ENCODE assay signal across 24 mouse cellular contexts in genomic region chr8:10139536-10139935, GRCm38 (mm10). TPM values are rescaled to one million over a fixed set of nuclear protein-coding genes. Genes with fewer than 3 reads are reported as not detected.
DNase-seq lines count a peak whose midpoint lies in the region; ATAC-seq and TF ChIP-seq lines count a peak whose summit lies in the region.
"Had no signal": no experiment of that assay in that cellular context is flagged by ENCODE, and none has a peak within 500 bp of the region (broad histone marks: within the 10 kb centered on the region; RNA-seq: fewer than 3 reads in every experiment).

No protein-coding gene starts in this region.

- H3K36me3 ChIP-seq in thymus, adult 2 months (ENCODE audit: control insufficient read depth, insufficient read depth, low read length): no peaks in the 10 kb centered on the region
- no peaks in the 10 kb centered on the region for H3K36me3 ChIP-seq in stomach, postnatal 0 days (ENCODE audit: control insufficient read depth, insufficient read depth, low read length)
- H3K36me3 ChIP-seq: forebrain, embryonic 12.5 days; heart, embryonic 13.5 days; intestine, embryonic 15.5 days; midbrain, embryonic 13.5 days; neural tube, embryonic 12.5 days; stomach, embryonic 15.5 days had no signal

- no peak overlapping the region for H3K27ac ChIP-seq in thymus, adult 2 months (ENCODE audit: control insufficient read depth, insufficient read depth, low read length)
- no peak overlapping the region for H3K27ac ChIP-seq in stomach, postnatal 0 days (replicated peaks)
- H3K27ac ChIP-seq: forebrain, embryonic 12.5 days; heart, embryonic 13.5 days; hindbrain, embryonic 14.5 days; intestine, embryonic 15.5 days; midbrain, embryonic 13.5 days; neural tube, embryonic 12.5 days; stomach, embryonic 15.5 days had no signal

- H3K4me2 ChIP-seq in stomach, postnatal 0 days (replicated peaks; ENCODE audit: low read depth): no peak overlapping the region
- H3K4me2 ChIP-seq: forebrain, embryonic 12.5 days; heart, embryonic 13.5 days; hindbrain, embryonic 14.5 days; intestine, embryonic 15.5 days; liver, embryonic 11.5 days; lung, embryonic 14.5 days; midbrain, embryonic 13.5 days; neural tube, embryonic 12.5 days; stomach, embryonic 15.5 days had no signal

- H3K9me3 ChIP-seq in stomach, postnatal 0 days (ENCODE audit: control insufficient read depth, low read length): no peaks in the 10 kb centered on the region
- H3K9me3 ChIP-seq: forebrain, embryonic 12.5 days; intestine, embryonic 15.5 days; neural tube, embryonic 12.5 days; stomach, embryonic 15.5 days had no signal

- WGBS in thymus, adult 2 months: 32% methylated on average over 8 of the region's 8 CpGs
- 48% methylated on average over 8 of the region's 8 CpGs for WGBS in stomach, postnatal 0 days

- no peaks in the 10 kb centered on the region for H3K27me3 ChIP-seq in thymus, adult 2 months (ENCODE audit: control insufficient read depth, insufficient read depth, low read length)
- H3K27me3 ChIP-seq in stomach, postnatal 0 days (ENCODE audit: control insufficient read depth, insufficient read depth, low read length): no peaks in the 10 kb centered on the region
- H3K27me3 ChIP-seq: forebrain, embryonic 12.5 days; intestine, embryonic 15.5 days; neural tube, embryonic 12.5 days; stomach, embryonic 15.5 days had no signal

- TF ChIP-seq EP300 in stomach, postnatal 0 days (optimal IDR thresholded peaks at IDR 0.05): no peak

- peak; percentile 13 for DNase-seq in thymus, postnatal 14 days
- DNase-seq in thymus, adult 2 months: no peak
- peak; percentile 40 for DNase-seq in embryo, embryonic 10 days (ENCODE audit: low spot score)
- DNase-seq in stomach, postnatal 0 days (ENCODE audit: low spot score): peak; percentile 31
- DNase-seq in spleen, postnatal 14 days (ENCODE audit: low spot score in 2 of 2): no peak
- no peak for DNase-seq in urinary bladder, adult 18-20 months (ENCODE audit: low spot score in 2 of 2)
- DNase-seq: adrenal gland, postnatal 25 days; cerebellum, adult 11 months; cerebellum, postnatal 10 days; gastrocnemius, postnatal 36 days; lung, embryonic 14.5 days; lung, postnatal 4 days; right cerebral cortex, postnatal 14 days; spleen, adult 18-20 months had no signal

- H3K9ac ChIP-seq in stomach, postnatal 0 days (ENCODE audit: low read length): no peak overlapping the region
- H3K9ac ChIP-seq: forebrain, embryonic 12.5 days; heart, embryonic 13.5 days; hindbrain, embryonic 14.5 days; intestine, embryonic 15.5 days; lung, embryonic 14.5 days; midbrain, embryonic 13.5 days; neural tube, embryonic 12.5 days; stomach, embryonic 15.5 days had no signal

- no peaks in the 10 kb centered on the region for H3K4me1 ChIP-seq in thymus, adult 2 months (replicated peaks; ENCODE audit: control insufficient read depth, insufficient read depth, low read length)
- H3K4me1 ChIP-seq in stomach, postnatal 0 days (replicated peaks; ENCODE audit: control insufficient read depth, insufficient read depth): no peaks in the 10 kb centered on the region
- H3K4me1 ChIP-seq: forebrain, embryonic 12.5 days; heart, embryonic 13.5 days; intestine, embryonic 15.5 days; midbrain, embryonic 13.5 days; neural tube, embryonic 12.5 days; stomach, embryonic 15.5 days had no signal

- TF ChIP-seq CTCF in thymus, adult 2 months (IDR thresholded peaks at IDR 0.05; ENCODE audit: borderline replicate concordance, control insufficient read depth, extremely low read depth, insufficient read depth, low read length, poor library complexity): no peak
- TF ChIP-seq CTCF in stomach, postnatal 0 days (IDR thresholded peaks at IDR 0.05; ENCODE audit: low read depth): no peak

- ATAC-seq in hematopoietic stem cell, adult 5-6 weeks (replicated peaks in 1 of 2; ENCODE audit: insufficient read depth in 1 of 2, low FRiP score in 2 of 2, low TSS enrichment in 1 of 2, low read depth in 1 of 2, poor library complexity in 2 of 2, severe bottlenecking in 2 of 2): peak; percentile 53 to 72; a peak in 3 of 4 replicates
- ATAC-seq in stomach, postnatal 0 days (ENCODE audit: low FRiP score, low TSS enrichment): no peak
- ATAC-seq: intestine, embryonic 15.5 days; midbrain, embryonic 13.5 days; Patski had no signal

- no peak for TF ChIP-seq POLR2A in thymus, adult 2 months (IDR thresholded peaks at IDR 0.05; ENCODE audit: control insufficient read depth, extremely low read depth, insufficient read depth, low read length, poor library complexity)

- no peak overlapping the region for H3K4me3 ChIP-seq in thymus, adult 2 months (ENCODE audit: control insufficient read depth, insufficient read depth, low read length)
- H3K4me3 ChIP-seq in stomach, postnatal 0 days (ENCODE audit: low read depth, low read length): no peak overlapping the region
- H3K4me3 ChIP-seq: forebrain, embryonic 12.5 days; heart, embryonic 13.5 days; intestine, embryonic 15.5 days; midbrain, embryonic 13.5 days; neural tube, embryonic 12.5 days; stomach, embryonic 15.5 days had no signal

RNA-seq across cellular contexts. Expression of gene Myo16, which starts 14.2 kb away (rescaled TPM):
- polyA plus RNA-seq in thymus, adult 2 months (2012; rRNA removed): 0.61 and 0.66 TPM in 2 replicates
- total RNA-seq in hematopoietic stem cell, adult 5-6 weeks (2017): not detected in 2 replicates
- 1.5 and 1.7 TPM in 2 replicates for polyA plus RNA-seq in stomach, postnatal 0 days (2015; fragmentation: Nextera tagmentation; extraction: Ambion mirVana)
- total RNA-seq: adrenal gland, postnatal 25 days had no signal

Comparison
In these comparisons a context has a peak if more than half of its experiments do, and no peak if none do; other contexts are left out.
1. DNase-seq: peak in thymus, postnatal 14 days (single experiment), embryo, embryonic 10 days (single experiment) and stomach, postnatal 0 days (single experiment); none in thymus, adult 2 months (single experiment), spleen, postnatal 14 days (0 of 2) and urinary bladder, adult 18-20 months (0 of 2).